Mouse (Mus musculus) neural tube, embryonic 10.5 days (tissue): Measurements from ENCODE around the gene Aicda.
"Not testable (repeated sequence)": the region's sequence is repeated elsewhere in the genome, so short reads cannot be mapped to it uniquely, and the experiment has no call there.

Experiments used
- DNase-seq: peaks from one replicate; pipeline ENCODE4 v3.0.0-alpha.2; 2017; ENCODE audit warnings: low spot score; ENCODE audit errors: extremely low spot score

Aicda gene

GRCm38 (mm10) chr6:122554102-122554501 is 501 bp downstream of the Aicda start:
- DNase-seq: no peak

- no peak for DNase-seq
Observed at GRCm38 (mm10) chr6:122555266-122555665, 1.7 kb downstream of the Aicda start.

GRCm38 (mm10) chr6:122556959-122557561 is 3.5 kb downstream of the Aicda start:
- DNase-seq: peak; percentile 30

- DNase-seq: peak; percentile 81
Observed at GRCm38 (mm10) chr6:122560427-122560826, 6.8 kb downstream of the Aicda start.

GRCm38 (mm10) chr6:122561005-122561404 is 7.4 kb downstream of the Aicda start:
- no peak for DNase-seq

GRCm38 (mm10) chr6:122562463-122562862 is 8.9 kb downstream of the Aicda start:
- DNase-seq: peak; percentile 52

- no peak for DNase-seq
Observed at GRCm38 (mm10) chr6:122565070-122565784, 11.6 kb downstream of the Aicda start.

GRCm38 (mm10) chr6:122569113-122569512 is 15.5 kb downstream of the Aicda start:
- DNase-seq: no peak

- no peak for DNase-seq
Observed at GRCm38 (mm10) chr6:122569762-122570161, 16.2 kb downstream of the Aicda start.

- DNase-seq: no peak
Observed at GRCm38 (mm10) chr6:122570695-122571616, 17.4 kb downstream of the Aicda start.

- DNase-seq: no peak
Observed at GRCm38 (mm10) chr6:122571617-122571959, 18.0 kb downstream of the Aicda start.

GRCm38 (mm10) chr6:122575037-122575436 is 21.4 kb downstream of the Aicda start:
- DNase-seq: not testable (repeated sequence)

GRCm38 (mm10) chr6:122577030-122577429 is 23.4 kb downstream of the Aicda start:
- no peak for DNase-seq

- no peak for DNase-seq
Observed at GRCm38 (mm10) chr6:122579086-122579485, 25.5 kb downstream of the Aicda start.

- no peak for DNase-seq
Observed at GRCm38 (mm10) chr6:122591027-122591758, 37.6 kb downstream of the Aicda start.

- no peak for DNase-seq
Observed at GRCm38 (mm10) chr6:122592905-122593304, 39.3 kb downstream of the Aicda start.

GRCm38 (mm10) chr6:122595637-122596036 is 42.0 kb downstream of the Aicda start:
- no peak for DNase-seq

GRCm38 (mm10) chr6:122596608-122597007 is 43.0 kb downstream of the Aicda start:
- DNase-seq: no peak

- DNase-seq: no peak
Observed at GRCm38 (mm10) chr6:122598014-122598413, 44.4 kb downstream of the Aicda start.

GRCm38 (mm10) chr6:122598436-122598835 is 44.8 kb downstream of the Aicda start:
- no peak for DNase-seq

GRCm38 (mm10) chr6:122599054-122599737 is 45.6 kb downstream of the Aicda start:
- DNase-seq: no peak
